Mouse (Mus musculus) embryonic facial prominence, embryonic 15.5 days (tissue): Measurements from ENCODE around the gene Plekhg6. TPM values are rescaled to one million over a fixed set of nuclear protein-coding genes. Genes with fewer than 3 reads are reported as not detected.

Source experiments
- ATAC-seq: fragments of 200-750 bp; cut with Nextera tagmentation; 2 replicates; pipeline ENCODE4 v1.8.0; 2017; ENCODE audit warnings: low read depth, moderate TSS enrichment; ENCODE audit not compliant: insufficient number of reproducible peaks, low FRiP score, low TSS enrichment
- H3K27ac ChIP-seq: fragments of 300-500 bp; sonication (generic); replicated peaks from 2 replicates; pipeline ENCODE4 v1.5.1; 2015; ENCODE audit warnings: mild to moderate bottlenecking, inconsistent platforms
- H3K27me3 ChIP-seq: fragments of 300-500 bp; sonication (generic); 2 replicates; pipeline ENCODE4 v1.6.1; 2015; ENCODE audit warnings: inconsistent platforms
- H3K36me3 ChIP-seq: fragments of 300-500 bp; sonication (generic); 2 replicates; pipeline ENCODE4 v1.6.1; 2015; ENCODE audit warnings: mild to moderate bottlenecking, inconsistent platforms
- H3K4me1 ChIP-seq: fragments of 300-500 bp; sonication (generic); 2 replicates; pipeline ENCODE4 v1.6.1; 2015; ENCODE audit warnings: inconsistent platforms
- H3K4me2 ChIP-seq: fragments of 300-500 bp; sonication (generic); replicated peaks from 2 replicates; pipeline ENCODE4 v1.6.1; 2015; ENCODE audit warnings: mild to moderate bottlenecking, inconsistent platforms
- H3K4me3 ChIP-seq: fragments of 300-500 bp; sonication (generic); replicated peaks from 2 replicates; pipeline ENCODE4 v1.5.1; 2015; ENCODE audit warnings: mild to moderate bottlenecking, inconsistent platforms
- H3K9ac ChIP-seq: fragments of 300-500 bp; sonication (generic); 2 replicates; pipeline ENCODE4 v1.6.1; 2015; ENCODE audit warnings: inconsistent platforms
- H3K9me3 ChIP-seq: fragments of 300-500 bp; sonication (generic); replicated peaks from 2 replicates; pipeline ENCODE4 v1.6.1; 2016; ENCODE audit warnings: inconsistent platforms
- WGBS: fragments of 180-500 bp; shearing (Covaris S2); methylation state at CpG from one replicate; pipeline ENCODE4 v1.1.7; 2015; 5-methylcytosine and 5-hydroxymethylcytosine counted together
- polyA plus RNA-seq: library from polyadenylated mRNA; unstranded; fragments of >200 nt; fragmentation: Nextera tagmentation; extraction: Ambion mirVana; gene quantifications from 2 replicates; pipeline ENCODE4 v1.2.1, GENCODE M21; 2015

Gene Plekhg6
- polyA plus RNA-seq, 1 experiment from 2014 or later, result 3.5 TPM

- no peak for ATAC-seq
- peaks cover 35% of the 10 kb centered on the region for H3K4me1 ChIP-seq
- peaks cover 58% of the 10 kb centered on the region for H3K36me3 ChIP-seq
- H3K9ac ChIP-seq, result no peak overlapping the region
- no peaks in the 10 kb centered on the region for H3K27me3 ChIP-seq
- H3K9me3 ChIP-seq, result no peaks in the 10 kb centered on the region
- H3K4me2 ChIP-seq, result no peak overlapping the region
- H3K27ac ChIP-seq, result no peak overlapping the region
- WGBS, result 38% methylated on average over 38 of the region's 38 CpGs
- no peak overlapping the region for H3K4me3 ChIP-seq
These were observed 18.9 kb downstream of the Plekhg6 start for GRCm38 (mm10) chr6:125361467-125362291.

GRCm38 (mm10) chr6:125360846-125361245 lies 19.7 kb downstream of the Plekhg6 start:
- Histone ChIP-seq H3K9ac (no peak overlapping the region), H3K27me3 (no peaks in the 10 kb centered on the region), H3K4me2 (no peak overlapping the region), H3K9me3 (no peaks in the 10 kb centered on the region), H3K4me1 (peaks cover 41% of the 10 kb centered on the region), H3K4me3 (no peak overlapping the region), H3K36me3 (peaks cover 58% of the 10 kb centered on the region), H3K27ac (no peak overlapping the region)
- WGBS, result 63% methylated on average over 9 of the region's 9 CpGs
- no peak for ATAC-seq

GRCm38 (mm10) chr6:125359999-125360398 lies 20.6 kb downstream of the Plekhg6 start:
- Histone ChIP-seq H3K4me2 (no peak overlapping the region), H3K9ac (no peak overlapping the region), H3K9me3 (no peaks in the 10 kb centered on the region), H3K27me3 (no peaks in the 10 kb centered on the region), H3K4me3 (no peak overlapping the region), H3K27ac (no peak overlapping the region), H3K36me3 (peaks cover 58% of the 10 kb centered on the region), H3K4me1 (peaks cover 50% of the 10 kb centered on the region)
- 51% methylated on average over 9 of the region's 9 CpGs for WGBS
- no peak for ATAC-seq

GRCm38 (mm10) chr6:125357334-125357733 lies 23.3 kb downstream of the Plekhg6 start:
- ATAC-seq, result no peak
- Histone ChIP-seq H3K4me1 (peaks cover 57% of the 10 kb centered on the region), H3K9me3 (no peaks in the 10 kb centered on the region), H3K4me2 (no peak overlapping the region), H3K27me3 (no peaks in the 10 kb centered on the region), H3K9ac (no peak overlapping the region), H3K27ac (no peak overlapping the region), H3K4me3 (no peak overlapping the region), H3K36me3 (peaks cover 52% of the 10 kb centered on the region)
- 74% methylated on average over 15 of the region's 15 CpGs for WGBS

- H3K27me3 ChIP-seq, result no peaks in the 10 kb centered on the region
- peaks cover 43% of the 10 kb centered on the region for H3K36me3 ChIP-seq
- no peak overlapping the region for H3K27ac ChIP-seq
- no peaks in the 10 kb centered on the region for H3K9me3 ChIP-seq
- H3K4me2 ChIP-seq, result no peak overlapping the region
- H3K9ac ChIP-seq, result no peak overlapping the region
- 30% methylated on average over 8 of the region's 8 CpGs for WGBS
- no peak for ATAC-seq
- no peak overlapping the region for H3K4me3 ChIP-seq
- H3K4me1 ChIP-seq, result peaks cover 62% of the 10 kb centered on the region
These were observed 24.3 kb downstream of the Plekhg6 start for GRCm38 (mm10) chr6:125356264-125356663.

- WGBS, result 6% methylated on average over 10 of the region's 10 CpGs
- ATAC-seq, result no peak
- H3K27me3 ChIP-seq, result no peaks in the 10 kb centered on the region
- peak overlapping the region; percentile 59 for H3K27ac ChIP-seq
- peak overlapping the region; percentile 35 for H3K4me2 ChIP-seq
- no peaks in the 10 kb centered on the region for H3K9me3 ChIP-seq
- H3K4me1 ChIP-seq, result peaks cover 69% of the 10 kb centered on the region
- H3K4me3 ChIP-seq, result 0 out of 2 replicates have a peak overlapping the region, but pooled peaks have one; percentile 9
- H3K36me3 ChIP-seq, result peaks cover 33% of the 10 kb centered on the region
- no peak overlapping the region for H3K9ac ChIP-seq
These were observed 25.3 kb downstream of the Plekhg6 start for GRCm38 (mm10) chr6:125355197-125355741.

- 16% methylated on average over 14 of the region's 14 CpGs for WGBS
- H3K27ac ChIP-seq, result peak overlapping the region; percentile 59
- 0 out of 2 replicates have a peak overlapping the region, but pooled peaks have one; percentile 9 for H3K4me3 ChIP-seq
- no peak for ATAC-seq
- no peaks in the 10 kb centered on the region for H3K27me3 ChIP-seq
- peaks cover 26% of the 10 kb centered on the region for H3K36me3 ChIP-seq
- no peaks in the 10 kb centered on the region for H3K9me3 ChIP-seq
- H3K9ac ChIP-seq, result 0 out of 2 replicates have a peak overlapping the region, but pooled peaks have one; percentile 6
- H3K4me2 ChIP-seq, result peak overlapping the region; percentile 35
- peaks cover 69% of the 10 kb centered on the region for H3K4me1 ChIP-seq
These were observed 26.0 kb downstream of the Plekhg6 start for GRCm38 (mm10) chr6:125354352-125355151.

- peaks cover 77% of the 10 kb centered on the region for H3K4me1 ChIP-seq
- 75% methylated on average over 4 of the region's 4 CpGs for WGBS
- peak overlapping the region; percentile 59 for H3K27ac ChIP-seq
- H3K27me3 ChIP-seq, result no peaks in the 10 kb centered on the region
- H3K9me3 ChIP-seq, result no peaks in the 10 kb centered on the region
- no peak overlapping the region for H3K4me3 ChIP-seq
- no peak for ATAC-seq
- 0 out of 2 replicates have a peak overlapping the region, but pooled peaks have one; percentile 1 for H3K4me2 ChIP-seq
- H3K36me3 ChIP-seq, result peaks cover 17% of the 10 kb centered on the region
- H3K9ac ChIP-seq, result no peak overlapping the region
These were observed 26.9 kb downstream of the Plekhg6 start for GRCm38 (mm10) chr6:125353655-125354054.

GRCm38 (mm10) chr6:125353221-125353620 lies 27.4 kb downstream of the Plekhg6 start:
- Histone ChIP-seq H3K4me1 (peaks cover 81% of the 10 kb centered on the region), H3K27me3 (no peaks in the 10 kb centered on the region), H3K27ac (no peak overlapping the region), H3K9ac (no peak overlapping the region), H3K9me3 (no peaks in the 10 kb centered on the region), H3K4me3 (no peak overlapping the region), H3K36me3 (peaks cover 13% of the 10 kb centered on the region), H3K4me2 (0 out of 2 replicates have a peak overlapping the region, but pooled peaks have one; percentile 10)
- 74% methylated on average over 11 of the region's 11 CpGs for WGBS
- ATAC-seq, result no peak

GRCm38 (mm10) chr6:125352811-125353210 lies 27.8 kb downstream of the Plekhg6 start:
- Histone ChIP-seq H3K4me1 (peaks cover 81% of the 10 kb centered on the region), H3K4me2 (0 out of 2 replicates have a peak overlapping the region, but pooled peaks have one; percentile 10), H3K27ac (no peak overlapping the region), H3K9ac (no peak overlapping the region), H3K27me3 (no peaks in the 10 kb centered on the region), H3K36me3 (peaks cover 9% of the 10 kb centered on the region), H3K4me3 (peak overlapping the region; percentile 2; the same call in 1 of the 2 replicates), H3K9me3 (no peaks in the 10 kb centered on the region)
- ATAC-seq, result no peak
- 48% methylated on average over 4 of the region's 4 CpGs for WGBS

GRCm38 (mm10) chr6:125352046-125352384 lies 28.6 kb downstream of the Plekhg6 start:
- H3K4me2 ChIP-seq, result peak overlapping the region; percentile 85; the same call in 1 of the 2 replicates
- no peaks in the 10 kb centered on the region for H3K27me3 ChIP-seq
- H3K9me3 ChIP-seq, result no peaks in the 10 kb centered on the region
- H3K4me1 ChIP-seq, result peaks cover 74% of the 10 kb centered on the region
- 0 out of 2 replicates have a peak overlapping the region, but pooled peaks have one; percentile 29 for H3K27ac ChIP-seq
- H3K9ac ChIP-seq, result no peak overlapping the region
- H3K36me3 ChIP-seq, result 0 out of 2 replicates have a peak, but pooled peaks cover under 1% of the 10 kb centered on the region
- no peak for ATAC-seq
- no peak overlapping the region for H3K4me3 ChIP-seq
- 60% methylated on average over 5 of the region's 5 CpGs for WGBS
